Mouse (Mus musculus) neutrophil, adult 65 days (primary cell): Measurements from ENCODE around the gene Cdh8. TPM values are rescaled to one million over a fixed set of nuclear protein-coding genes. Genes with fewer than 3 reads are reported as not detected.

ENCODE experiments used
- total RNA-seq: library from RNA; stranded (reverse); gene quantifications from 2 replicates; pipeline ENCODE4 v1.2.4, GENCODE M21; 2023

Gene Cdh8
- total RNA-seq = not detected in 2 replicates

GRCm38 (mm10) chr8:99415966-99416781 lies at the start of gene Cdh8:
Gene Cdh8, minus strand, starts transcription at chr8:99416471.

